Mouse (Mus musculus) intestine, embryonic 14.5 days (tissue): ENCODE data around the gene Ripor2. TPM values are rescaled to one million over a fixed set of nuclear protein-coding genes. Genes with fewer than 3 reads are reported as not detected.

Experiments used
- ATAC-seq: fragments of 200-750 bp; cut with Nextera tagmentation; replicated peaks from 2 replicates; pipeline ENCODE4 v1.8.0; 2017; ENCODE audit warnings: low read depth, moderate number of reproducible peaks, moderate TSS enrichment, moderate library complexity; ENCODE audit not compliant: low FRiP score, low TSS enrichment
- DNase-seq: peaks from one replicate; pipeline ENCODE4 v3.0.0-alpha.2; 2018; ENCODE audit warnings: low spot score
- H3K27ac ChIP-seq: fragments of 300-500 bp; sonication (generic); 2 replicates; pipeline ENCODE4 v1.5.1; 2014; ENCODE audit warnings: low read depth, mild to moderate bottlenecking, control low read depth
- H3K27me3 ChIP-seq: fragments of 300-500 bp; sonication (generic); replicated peaks from 2 replicates; pipeline ENCODE4 v1.6.1; 2014; ENCODE audit warnings: low read length, control low read depth; ENCODE audit not compliant: control insufficient read depth, insufficient read depth
- H3K36me3 ChIP-seq: fragments of 300-500 bp; sonication (generic); 2 replicates; pipeline ENCODE4 v1.6.1; 2014; ENCODE audit warnings: low read length, control low read depth; ENCODE audit not compliant: control insufficient read depth, insufficient read depth
- H3K4me1 ChIP-seq: fragments of 300-500 bp; sonication (generic); replicated peaks from 2 replicates; pipeline ENCODE4 v1.6.1; 2014; ENCODE audit warnings: low read length, control low read depth, mixed read lengths; ENCODE audit not compliant: control insufficient read depth, insufficient read depth
- H3K4me2 ChIP-seq: fragments of 300-500 bp; sonication (generic); 2 replicates; pipeline ENCODE4 v1.6.1; 2014; ENCODE audit warnings: low read length
- H3K4me3 ChIP-seq: fragments of 300-500 bp; sonication (generic); 2 replicates; pipeline ENCODE4 v1.5.1; 2014; ENCODE audit warnings: low read depth, low read length, control low read depth, mixed read lengths
- H3K9ac ChIP-seq: fragments of 300-500 bp; sonication (generic); 2 replicates; pipeline ENCODE4 v1.6.1; 2014; ENCODE audit warnings: mild to moderate bottlenecking, low read length
- H3K9me3 ChIP-seq: fragments of 300-500 bp; sonication (generic); 2 replicates; pipeline ENCODE4 v1.6.1; 2016; ENCODE audit warnings: low read length, control low read depth; ENCODE audit not compliant: control insufficient read depth
- WGBS: fragments of 180-500 bp; shearing (Covaris S2); extraction: QIAGEN DNeasy Blood & Tissue Kit; methylation state at CpG from one replicate; pipeline ENCODE4 v1.1.7; 2014; 5-methylcytosine and 5-hydroxymethylcytosine counted together
- polyA plus RNA-seq: library from polyadenylated mRNA; unstranded; fragments of >200 nt; fragmentation: Nextera tagmentation; extraction: Ambion mirVana; gene quantifications from 2 replicates; pipeline ENCODE4 v1.2.1, GENCODE M21; 2014

Ripor2 gene
- polyA plus RNA-seq, 1 experiment from 2014 or later = 1.7 TPM

DNA sequence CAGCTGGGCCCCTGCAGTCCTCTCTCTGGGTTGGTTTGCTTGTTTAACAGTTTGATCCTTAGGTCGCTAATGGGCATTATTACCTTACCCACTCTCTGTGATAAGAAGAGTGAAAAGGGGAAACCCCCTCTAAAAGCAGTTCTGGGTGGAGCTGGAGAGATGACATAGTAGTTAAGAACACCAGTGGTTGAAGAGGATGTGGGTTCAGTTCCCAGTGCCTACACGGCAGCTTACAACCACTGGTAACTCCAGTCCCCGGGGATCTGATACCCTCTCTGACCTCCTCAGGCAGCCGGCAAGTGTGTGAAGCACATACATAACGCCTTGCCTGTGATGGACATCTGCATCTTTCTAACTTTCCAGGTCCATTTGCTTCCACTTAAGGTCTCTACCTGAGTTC is 100.4 kb downstream of the Ripor2 start:
- H3K4me3 ChIP-seq = no peak overlapping the region
- H3K4me2 ChIP-seq = no peak overlapping the region
- DNase-seq (no peak), ATAC-seq (no peak)
- no peak overlapping the region for H3K27ac ChIP-seq
- 0 out of 2 replicates have a peak, but pooled peaks cover 3% of the 10 kb centered on the region for H3K4me1 ChIP-seq
- no peaks in the 10 kb centered on the region for H3K36me3 ChIP-seq
- no peaks in the 10 kb centered on the region for H3K9me3 ChIP-seq
- H3K9ac ChIP-seq = no peak overlapping the region
- H3K27me3 ChIP-seq = no peaks in the 10 kb centered on the region
- WGBS = 75% methylated on average over 5 of the region's 5 CpGs

- Histone ChIP-seq H3K4me2 (no peak overlapping the region), H3K9ac (no peak overlapping the region), H3K36me3 (no peaks in the 10 kb centered on the region), H3K9me3 (no peaks in the 10 kb centered on the region), H3K4me3 (no peak overlapping the region), H3K27ac (no peak overlapping the region), H3K27me3 (no peaks in the 10 kb centered on the region), H3K4me1 (0 out of 2 replicates have a peak, but pooled peaks cover 3% of the 10 kb centered on the region)
- no peak for DNase-seq
- ATAC-seq = no peak
- WGBS = 65% methylated on average over 2 of the region's 2 CpGs
Measured at GRCm38 (mm10) chr13:24684503-24684902, 102.5 kb downstream of the Ripor2 start.

DNA sequence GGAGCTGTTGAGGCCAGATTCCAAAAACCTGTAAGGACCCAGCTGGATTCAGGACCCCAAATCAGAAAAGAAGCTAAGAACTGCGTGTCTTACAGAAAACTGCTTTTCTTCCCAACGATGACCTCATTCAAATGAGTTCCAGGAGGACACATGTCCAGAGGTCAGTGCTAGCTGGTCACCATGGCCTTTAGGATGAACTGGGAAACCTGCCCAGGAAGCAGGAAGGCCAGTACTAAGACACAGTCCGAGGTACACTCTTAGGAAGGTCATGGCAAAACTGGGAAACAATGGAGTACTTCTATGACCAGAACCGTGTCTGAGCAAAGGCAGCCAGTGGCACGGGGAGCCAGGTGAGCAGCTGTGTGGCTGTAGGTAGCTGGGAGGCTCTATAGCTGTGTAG is 103.9 kb downstream of the Ripor2 start:
- 0 out of 2 replicates have a peak, but pooled peaks cover 3% of the 10 kb centered on the region for H3K4me1 ChIP-seq
- DNase-seq (no peak), ATAC-seq (no peak)

DNA sequence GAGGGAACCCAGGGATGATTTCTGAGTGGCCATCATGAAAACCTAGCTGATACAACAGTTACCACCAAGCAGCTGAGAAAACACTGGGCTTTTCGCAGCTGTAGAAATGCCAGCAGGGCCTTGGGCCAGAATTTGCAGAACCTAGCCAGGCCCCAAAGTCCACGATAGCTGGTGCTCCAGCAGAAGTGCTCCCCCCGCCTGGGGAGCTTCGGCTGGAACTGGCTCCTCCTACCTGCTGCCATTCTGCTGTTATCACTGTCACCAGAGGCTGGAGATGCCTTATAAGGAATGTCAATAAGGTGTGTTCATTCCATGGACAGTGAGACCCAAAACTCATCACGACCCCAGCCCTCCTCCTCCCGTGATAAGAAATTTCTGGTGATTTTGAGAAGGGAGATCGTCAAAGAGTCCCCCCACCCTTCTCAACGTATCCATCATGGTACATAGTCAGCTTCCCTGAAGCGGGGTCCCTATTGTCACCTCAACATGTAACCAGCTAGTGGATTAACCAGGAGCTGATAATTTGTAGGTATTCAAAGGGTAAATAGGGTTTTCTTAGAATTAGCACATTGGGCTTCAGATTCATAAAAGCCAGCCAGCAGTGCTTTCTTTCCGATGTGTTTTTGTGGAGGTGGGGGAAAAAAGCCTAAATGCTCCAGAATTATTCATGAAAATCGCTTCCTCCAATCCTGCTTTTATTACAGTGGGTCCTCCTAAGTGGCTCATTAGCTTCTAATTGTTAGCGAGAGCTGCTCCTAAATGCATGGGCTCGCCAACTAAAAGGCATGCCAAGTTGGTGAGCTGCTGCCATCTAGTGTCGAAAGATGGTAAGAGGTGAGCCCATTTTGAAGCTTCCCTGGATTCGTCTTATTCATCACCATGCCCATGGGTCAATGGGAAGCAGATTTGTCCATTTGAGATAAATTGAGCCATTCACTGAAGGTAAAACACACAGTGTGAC is 105.0 kb downstream of the Ripor2 start:
- H3K4me2 ChIP-seq = peak overlapping the region; percentile 33; the same call in 1 of the 2 replicates

More for the DNA sequence above, 103.9 kb downstream of the Ripor2 start:
- Histone ChIP-seq H3K27ac (no peak overlapping the region), H3K9me3 (no peaks in the 10 kb centered on the region), H3K4me2 (no peak overlapping the region), H3K4me3 (no peak overlapping the region), H3K36me3 (no peaks in the 10 kb centered on the region), H3K9ac (no peak overlapping the region), H3K27me3 (no peaks in the 10 kb centered on the region)
- WGBS = 77% methylated on average over 5 of the region's 5 CpGs

DNA sequence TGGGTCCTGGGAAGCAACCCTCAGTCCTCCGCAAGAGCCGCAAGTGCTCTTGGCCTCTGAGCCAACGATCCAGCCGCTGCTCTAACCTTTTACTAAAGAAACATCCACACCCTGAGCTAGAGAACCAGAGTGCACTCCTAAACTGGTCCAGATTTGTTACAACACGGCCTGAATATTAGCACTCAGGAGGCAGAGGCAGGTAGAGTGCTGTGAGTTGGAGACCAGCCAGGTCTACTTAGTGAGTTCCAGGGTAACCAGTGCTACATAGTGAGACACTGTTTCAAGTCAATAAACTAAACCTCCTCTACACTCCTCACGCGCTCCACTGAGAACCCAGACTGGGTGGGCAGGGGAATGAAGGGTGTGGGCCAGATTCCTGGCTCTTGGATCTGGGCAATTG is 111.3 kb downstream of the Ripor2 start:
- Histone ChIP-seq H3K4me1 (no peaks in the 10 kb centered on the region), H3K4me2 (no peak overlapping the region), H3K9ac (no peak overlapping the region), H3K27me3 (no peaks in the 10 kb centered on the region), H3K4me3 (no peak overlapping the region), H3K36me3 (no peaks in the 10 kb centered on the region), H3K27ac (no peak overlapping the region), H3K9me3 (no peaks in the 10 kb centered on the region)
- no peak for ATAC-seq
- 87% methylated on average over 7 of the region's 7 CpGs for WGBS
- DNase-seq = no peak

More for the DNA sequence above, 105.0 kb downstream of the Ripor2 start:
- H3K9ac ChIP-seq = no peak overlapping the region
- ATAC-seq = no peak
- H3K9me3 ChIP-seq = no peaks in the 10 kb centered on the region
- no peak overlapping the region for H3K4me3 ChIP-seq
- H3K36me3 ChIP-seq = no peaks in the 10 kb centered on the region
- no peak overlapping the region for H3K27ac ChIP-seq
- WGBS = 37% methylated on average over 15 of the region's 15 CpGs
- H3K4me1 ChIP-seq = 0 out of 2 replicates have a peak, but pooled peaks cover 3% of the 10 kb centered on the region
- DNase-seq = peak; percentile 90
- H3K27me3 ChIP-seq = no peaks in the 10 kb centered on the region

DNA sequence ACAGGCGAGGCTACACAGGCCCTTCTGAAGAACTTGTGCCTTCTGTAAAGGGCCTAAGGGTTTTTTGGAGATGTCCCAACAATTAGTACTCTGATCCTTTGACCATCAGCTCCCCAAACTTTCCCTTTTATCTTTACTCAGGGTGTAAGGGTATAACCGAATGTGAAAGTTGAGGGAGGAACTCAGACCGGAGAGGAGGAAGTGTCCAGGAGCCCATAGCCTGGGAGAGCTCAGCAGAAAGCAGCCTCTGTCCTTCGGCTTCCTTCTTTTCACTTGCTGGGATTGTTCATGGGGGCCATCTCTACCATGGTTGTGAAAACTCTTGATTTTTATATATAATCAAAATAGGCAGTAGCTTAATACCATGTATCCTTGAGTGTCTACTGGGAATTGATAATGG is 116.8 kb downstream of the Ripor2 start:
- Histone ChIP-seq H3K4me2 (no peak overlapping the region), H3K9ac (no peak overlapping the region), H3K4me3 (no peak overlapping the region), H3K4me1 (no peaks in the 10 kb centered on the region), H3K36me3 (no peaks in the 10 kb centered on the region), H3K27me3 (no peaks in the 10 kb centered on the region), H3K27ac (no peak overlapping the region), H3K9me3 (no peaks in the 10 kb centered on the region)
- WGBS = 85% methylated on average over 4 of the region's 4 CpGs
- DNase-seq (no peak), ATAC-seq (no peak)

DNA sequence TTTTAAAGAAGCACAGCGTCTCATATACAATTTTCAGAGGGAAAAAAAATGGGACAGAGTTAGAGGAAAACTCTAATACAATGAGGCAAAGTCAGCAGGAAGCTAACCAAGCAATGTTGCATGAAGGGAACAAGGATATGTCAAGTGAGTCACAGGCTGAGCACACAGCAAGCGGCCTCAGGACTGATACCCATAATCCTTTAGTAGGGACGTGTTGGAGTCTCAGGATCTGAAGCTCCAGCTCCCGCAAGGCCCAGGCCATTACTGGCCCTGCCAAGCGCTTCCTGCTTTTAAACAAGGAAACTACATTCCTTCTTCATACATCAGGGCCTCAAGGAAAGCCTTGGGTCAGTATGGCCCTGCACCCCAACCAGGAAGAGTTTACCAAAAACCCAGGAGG is 120.1 kb downstream of the Ripor2 start:
- Histone ChIP-seq H3K4me2 (no peak overlapping the region), H3K27me3 (no peaks in the 10 kb centered on the region), H3K4me1 (no peaks in the 10 kb centered on the region), H3K27ac (no peak overlapping the region), H3K4me3 (no peak overlapping the region), H3K9ac (no peak overlapping the region), H3K36me3 (no peaks in the 10 kb centered on the region), H3K9me3 (no peaks in the 10 kb centered on the region)
- ATAC-seq = no peak
- no peak for DNase-seq
- WGBS = 77% methylated on average over 5 of the region's 5 CpGs

- Histone ChIP-seq H3K4me1 (0 out of 2 replicates have a peak, but pooled peaks cover 7% of the 10 kb centered on the region), H3K36me3 (no peaks in the 10 kb centered on the region), H3K9ac (no peak overlapping the region), H3K9me3 (no peaks in the 10 kb centered on the region), H3K27me3 (no peaks in the 10 kb centered on the region), H3K4me3 (no peak overlapping the region), H3K4me2 (no peak overlapping the region), H3K27ac (no peak overlapping the region)
- WGBS = 72% methylated on average over 12 of the region's 12 CpGs
- DNase-seq (no peak), ATAC-seq (no peak)
Measured at GRCm38 (mm10) chr13:24709656-24710396, 127.8 kb downstream of the Ripor2 start.
